Mouse (Mus musculus): Measurements from ENCODE around the gene Neurl1b.

Gene Neurl1b

GRCm38 (mm10) chr17:26452371-26452972 lies 37.8 kb downstream of the Neurl1b start:
- no peak for DNase-seq (ENCODE audit: low spot score)

GRCm38 (mm10) chr17:26457506-26457905 lies 42.9 kb downstream of the Neurl1b start:
- no peak for DNase-seq (ENCODE audit: low spot score)

GRCm38 (mm10) chr17:26458049-26458448 lies 43.4 kb downstream of the Neurl1b start:
- DNase-seq (ENCODE audit: low spot score): no peak

- peak; percentile 42 for DNase-seq (ENCODE audit: low spot score)
Observed at GRCm38 (mm10) chr17:26462634-26463170, 48.1 kb downstream of the Neurl1b start.

GRCm38 (mm10) chr17:26463432-26463831 lies 48.8 kb downstream of the Neurl1b start:
- DNase-seq (ENCODE audit: low spot score): no peak

- no peak for DNase-seq (ENCODE audit: low spot score)
Observed at GRCm38 (mm10) chr17:26463984-26464383, 49.4 kb downstream of the Neurl1b start.

- no peak for DNase-seq (ENCODE audit: low spot score)
Observed at GRCm38 (mm10) chr17:26464481-26464880, 49.9 kb downstream of the Neurl1b start.

GRCm38 (mm10) chr17:26464972-26465371 lies 50.3 kb downstream of the Neurl1b start:
- peak; percentile 21 for DNase-seq (ENCODE audit: low spot score)

- DNase-seq (ENCODE audit: low spot score): peak; percentile 51
Observed at GRCm38 (mm10) chr17:26466741-26467150, 52.1 kb downstream of the Neurl1b start.

- DNase-seq (ENCODE audit: low spot score): no peak
Observed at GRCm38 (mm10) chr17:26467619-26468018, 53.0 kb downstream of the Neurl1b start.

GRCm38 (mm10) chr17:26468102-26468894 lies 53.7 kb downstream of the Neurl1b start:
- no peak for DNase-seq (ENCODE audit: low spot score)

GRCm38 (mm10) chr17:26476871-26477270 lies 62.2 kb downstream of the Neurl1b start:
- DNase-seq (ENCODE audit: low spot score): no peak

GRCm38 (mm10) chr17:26478672-26479071 lies 64.0 kb downstream of the Neurl1b start:
- DNase-seq (ENCODE audit: low spot score): no peak

GRCm38 (mm10) chr17:26479619-26480018 lies 65.0 kb downstream of the Neurl1b start:
- no peak for DNase-seq (ENCODE audit: low spot score)

- DNase-seq (ENCODE audit: low spot score): no peak
Observed at GRCm38 (mm10) chr17:26480956-26481355, 66.3 kb downstream of the Neurl1b start.

GRCm38 (mm10) chr17:26484626-26485421 lies 70.2 kb downstream of the Neurl1b start:
- DNase-seq (ENCODE audit: low spot score): no peak

- DNase-seq (ENCODE audit: low spot score): no peak
Observed at GRCm38 (mm10) chr17:26487266-26487665, 72.6 kb downstream of the Neurl1b start.

- DNase-seq (ENCODE audit: low spot score): no peak
Observed at GRCm38 (mm10) chr17:26487917-26488316, 73.3 kb downstream of the Neurl1b start.

- DNase-seq (ENCODE audit: low spot score): no peak
Observed at GRCm38 (mm10) chr17:26488711-26489403, 74.2 kb downstream of the Neurl1b start.

- DNase-seq (ENCODE audit: low spot score): no peak
Observed at GRCm38 (mm10) chr17:26490072-26490471, 75.4 kb downstream of the Neurl1b start.

- DNase-seq (ENCODE audit: low spot score): no peak
Observed at GRCm38 (mm10) chr17:26490910-26491309, 76.3 kb downstream of the Neurl1b start.

GRCm38 (mm10) chr17:26492246-26492645 lies 77.6 kb downstream of the Neurl1b start:
- DNase-seq (ENCODE audit: low spot score): no peak

All from yolk sac, embryonic 10.5 days (tissue).